Mouse (Mus musculus) limb, embryonic 12.5 days (tissue): ENCODE measurements at regions not wholly inside any gene's neighbourhood (a gene's known extent, or its start where the extent isn't known, plus 50 kb on each side); places are given as distances from the start of the nearest gene placed in this dataset.
A peak's percentile ranks its signal among the peaks of the same experiment; 100 is the strongest.

Source experiments
- ATAC-seq: fragments of 200-750 bp; cut with Nextera tagmentation; 2 replicates; pipeline ENCODE4 v1.8.0; 2017; ENCODE audit warnings: low read depth, moderate TSS enrichment; ENCODE audit not compliant: insufficient number of reproducible peaks, insufficient read depth, low FRiP score, low TSS enrichment
- H3K27ac ChIP-seq: fragments of 300-500 bp; sonication (generic); 2 replicates; pipeline ENCODE4 v1.5.1; 2016; ENCODE audit warnings: mild to moderate bottlenecking, moderate library complexity
- H3K27me3 ChIP-seq: fragments of 300-500 bp; sonication (generic); 2 replicates; pipeline ENCODE4 v1.6.1; 2016; ENCODE audit warnings: mild to moderate bottlenecking, moderate library complexity
- H3K36me3 ChIP-seq: fragments of 300-500 bp; sonication (generic); 2 replicates; pipeline ENCODE4 v1.6.1; 2016; ENCODE audit warnings: mild to moderate bottlenecking, moderate library complexity
- H3K4me1 ChIP-seq: fragments of 300-500 bp; sonication (generic); replicated peaks from 2 replicates; pipeline ENCODE4 v1.6.1; 2016
- H3K4me2 ChIP-seq: fragments of 300-500 bp; sonication (generic); 2 replicates; pipeline ENCODE4 v1.6.1; 2016; ENCODE audit warnings: mild to moderate bottlenecking, moderate library complexity
- H3K4me3 ChIP-seq: fragments of 300-500 bp; sonication (generic); replicated peaks from 2 replicates; pipeline ENCODE4 v1.5.1; 2016; ENCODE audit warnings: mild to moderate bottlenecking
- H3K9ac ChIP-seq: fragments of 300-500 bp; sonication (generic); replicated peaks from 2 replicates; pipeline ENCODE4 v1.6.1; 2016; ENCODE audit warnings: mild to moderate bottlenecking, moderate library complexity
- H3K9me3 ChIP-seq: fragments of 300-500 bp; sonication (generic); 2 replicates; pipeline ENCODE4 v1.6.1; 2016; ENCODE audit warnings: mild to moderate bottlenecking, moderate library complexity
- WGBS: fragments of 180-500 bp; shearing (Covaris S2); methylation state at CpG from one replicate; pipeline ENCODE4 v1.1.7; 2016; 5-methylcytosine and 5-hydroxymethylcytosine counted together

- Histone ChIP-seq H3K9me3 (no peaks in the 10 kb centered on the region), H3K36me3 (no peaks in the 10 kb centered on the region), H3K4me1 (peaks cover 11% of the 10 kb centered on the region), H3K4me3 (no peak overlapping the region), H3K4me2 (peak overlapping the region; percentile 39), H3K27ac (no peak overlapping the region), H3K9ac (no peak overlapping the region), H3K27me3 (no peaks in the 10 kb centered on the region)
- peak; percentile 71; the same call in 1 of the 2 replicates for ATAC-seq
- 29% methylated on average over 6 of the region's 6 CpGs for WGBS
Observed at GRCm38 (mm10) chr13:6059515-6060228, 198.4 kb downstream of the Klf6 start.

GRCm38 (mm10) chr13:6060229-6060845 is 199.1 kb downstream of the Klf6 start:
- H3K9me3 ChIP-seq: no peaks in the 10 kb centered on the region
- WGBS: 30% methylated on average over 8 of the region's 8 CpGs
- H3K9ac ChIP-seq: no peak overlapping the region
- H3K27ac ChIP-seq: no peak overlapping the region
- H3K4me3 ChIP-seq: no peak overlapping the region
- no peaks in the 10 kb centered on the region for H3K36me3 ChIP-seq
- peaks cover 11% of the 10 kb centered on the region for H3K4me1 ChIP-seq
- no peaks in the 10 kb centered on the region for H3K27me3 ChIP-seq
- peak overlapping the region; percentile 39 for H3K4me2 ChIP-seq
- ATAC-seq: no peak

- Histone ChIP-seq H3K9me3 (no peaks in the 10 kb centered on the region), H3K4me2 (no peak overlapping the region), H3K9ac (no peak overlapping the region), H3K27ac (no peak overlapping the region), H3K27me3 (no peaks in the 10 kb centered on the region), H3K4me1 (peaks cover 11% of the 10 kb centered on the region), H3K4me3 (no peak overlapping the region), H3K36me3 (no peaks in the 10 kb centered on the region)
- 80% methylated on average over 4 of the region's 4 CpGs for WGBS
- ATAC-seq: no peak
Observed at GRCm38 (mm10) chr13:6062305-6062704, 201.0 kb downstream of the Klf6 start.

- H3K4me1 ChIP-seq: peaks cover 11% of the 10 kb centered on the region
- H3K9ac ChIP-seq: no peak overlapping the region
- H3K9me3 ChIP-seq: no peaks in the 10 kb centered on the region
- H3K4me3 ChIP-seq: no peak overlapping the region
- no peak for ATAC-seq
- WGBS: 77% methylated on average over 3 of the region's 3 CpGs
- no peak overlapping the region for H3K27ac ChIP-seq
- no peaks in the 10 kb centered on the region for H3K36me3 ChIP-seq
- H3K27me3 ChIP-seq: no peaks in the 10 kb centered on the region
- H3K4me2 ChIP-seq: no peak overlapping the region
Observed at GRCm38 (mm10) chr13:6062729-6063386, 201.6 kb downstream of the Klf6 start.

DNA sequence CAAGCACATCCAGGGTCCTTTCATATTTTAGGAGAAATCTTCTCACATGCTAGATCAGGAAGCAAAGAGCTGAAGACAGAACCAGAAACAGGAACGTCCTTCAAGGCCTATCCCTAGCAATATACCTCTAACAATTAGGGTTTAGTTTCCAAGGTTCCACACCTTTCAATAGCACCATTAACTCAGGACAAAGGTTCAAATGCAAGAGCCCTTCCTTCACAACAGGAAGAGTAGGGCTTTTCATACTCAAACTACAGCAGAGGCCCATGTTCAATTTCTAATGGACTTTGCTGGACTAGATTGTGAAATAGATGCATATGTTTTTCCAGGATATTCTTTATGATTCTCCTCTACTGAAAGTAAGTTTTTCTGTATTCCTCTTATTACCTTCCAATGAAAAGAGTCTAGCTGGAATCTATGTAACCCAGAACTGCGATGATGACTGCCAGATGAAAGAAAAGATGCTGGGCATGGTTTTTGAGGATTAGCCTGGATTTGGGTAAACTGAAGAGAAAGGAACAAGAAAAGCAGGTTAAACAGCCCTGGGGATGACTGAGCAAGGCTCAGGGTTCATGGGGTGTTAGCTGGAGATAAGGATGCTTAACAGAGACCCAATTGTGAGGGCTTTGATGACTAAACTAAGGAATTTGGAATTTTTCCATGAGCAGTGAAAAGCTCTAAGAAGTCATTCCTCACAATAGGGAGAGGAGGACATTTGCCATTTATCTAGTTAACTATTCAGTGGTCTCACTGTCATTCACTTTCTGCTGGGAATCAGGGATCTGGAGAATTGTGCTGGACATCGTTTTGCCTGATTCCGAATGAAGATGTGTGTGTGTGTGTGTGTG is 215.9 kb downstream of the Klf6 start:
- H3K27me3 ChIP-seq: no peaks in the 10 kb centered on the region
- no peak overlapping the region for H3K4me2 ChIP-seq
- H3K9ac ChIP-seq: no peak overlapping the region
- no peaks in the 10 kb centered on the region for H3K36me3 ChIP-seq
- no peaks in the 10 kb centered on the region for H3K9me3 ChIP-seq
- WGBS: 80% methylated on average over 4 of the region's 4 CpGs
- no peak for ATAC-seq
- no peak overlapping the region for H3K4me3 ChIP-seq
- no peak overlapping the region for H3K27ac ChIP-seq
- H3K4me1 ChIP-seq: no peaks in the 10 kb centered on the region

GRCm38 (mm10) chr13:6085891-6086290 is 224.6 kb downstream of the Klf6 start:
- 72% methylated on average over 2 of the region's 2 CpGs for WGBS
- no peaks in the 10 kb centered on the region for H3K4me1 ChIP-seq
- no peaks in the 10 kb centered on the region for H3K9me3 ChIP-seq
- H3K4me2 ChIP-seq: no peak overlapping the region
- no peak overlapping the region for H3K4me3 ChIP-seq
- no peaks in the 10 kb centered on the region for H3K27me3 ChIP-seq
- no peak overlapping the region for H3K27ac ChIP-seq
- H3K9ac ChIP-seq: no peak overlapping the region
- H3K36me3 ChIP-seq: no peaks in the 10 kb centered on the region
- ATAC-seq: no peak

DNA sequence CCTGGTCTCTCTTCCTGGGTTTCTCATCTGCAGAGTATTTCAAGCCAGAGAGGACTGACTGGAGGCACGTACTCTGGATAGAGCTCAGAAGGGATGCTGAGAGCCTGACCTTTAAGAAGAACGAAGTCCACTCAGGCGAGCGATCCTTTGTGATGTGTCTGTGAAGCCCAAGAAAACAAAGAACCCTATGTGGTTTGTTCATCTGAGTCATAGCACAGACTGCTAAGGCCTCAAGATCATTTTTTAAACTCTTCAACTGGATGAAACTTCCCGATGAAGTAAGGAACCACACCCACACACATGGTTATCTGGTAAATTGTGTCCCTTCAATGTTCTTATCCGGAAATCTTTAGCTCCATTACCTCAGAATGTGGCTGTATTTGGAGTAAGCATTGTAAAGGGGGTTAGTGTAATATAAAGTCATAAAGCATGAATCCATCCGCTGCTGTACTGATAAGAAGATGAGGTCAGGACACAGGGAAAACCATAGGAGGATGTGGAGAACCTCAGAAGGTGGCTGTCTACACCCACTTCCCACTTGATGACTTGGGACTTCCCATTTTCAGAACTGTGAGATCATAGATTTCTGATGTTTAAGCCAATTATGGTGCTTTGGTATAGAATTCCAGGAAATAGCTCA is 247.9 kb downstream of the Klf6 start:
- Histone ChIP-seq H3K27ac (no peak overlapping the region), H3K9ac (no peak overlapping the region), H3K27me3 (no peaks in the 10 kb centered on the region), H3K4me1 (no peaks in the 10 kb centered on the region), H3K36me3 (no peaks in the 10 kb centered on the region), H3K4me2 (no peak overlapping the region), H3K4me3 (no peak overlapping the region), H3K9me3 (no peaks in the 10 kb centered on the region)
- no peak for ATAC-seq
- 95% methylated on average over 7 of the region's 7 CpGs for WGBS

- WGBS: 76% methylated on average over 1 of the region's 1 CpGs
- ATAC-seq: no peak
- H3K27ac ChIP-seq: no peak overlapping the region
Observed at GRCm38 (mm10) chr13:6119703-6120102, 258.4 kb downstream of the Klf6 start.

DNA sequence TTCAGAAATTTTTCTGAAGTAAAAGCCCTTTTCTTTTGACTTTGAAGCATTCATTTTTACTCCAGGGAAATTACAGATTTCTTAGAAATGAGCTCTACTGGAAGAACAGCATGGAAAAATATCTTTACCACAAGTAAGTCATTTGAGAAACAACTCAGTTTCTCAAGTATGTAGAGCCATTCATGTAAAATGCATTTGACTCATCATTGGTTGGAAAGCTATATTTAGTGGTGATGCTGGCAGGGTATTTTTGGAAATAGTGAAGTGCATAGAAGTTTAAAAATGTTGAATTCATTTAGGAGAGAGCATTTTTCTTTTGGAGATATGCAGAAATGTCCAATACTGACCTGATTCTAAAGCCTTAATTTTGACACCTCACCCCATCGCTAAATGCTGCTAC is 266.0 kb downstream of the Klf6 start:
- ATAC-seq: no peak
- no peaks in the 10 kb centered on the region for H3K4me1 ChIP-seq
- H3K27me3 ChIP-seq: no peaks in the 10 kb centered on the region
- no peak overlapping the region for H3K4me2 ChIP-seq
- H3K36me3 ChIP-seq: no peaks in the 10 kb centered on the region
- H3K9me3 ChIP-seq: no peaks in the 10 kb centered on the region
- H3K27ac ChIP-seq: no peak overlapping the region
- no peak overlapping the region for H3K9ac ChIP-seq
- 91% methylated on average over 1 of the region's 1 CpGs for WGBS
- H3K4me3 ChIP-seq: no peak overlapping the region

More at GRCm38 (mm10) chr13:6119703-6120102, 258.4 kb downstream of the Klf6 start:
- Histone ChIP-seq H3K4me2 (no peak overlapping the region), H3K4me1 (no peaks in the 10 kb centered on the region), H3K9ac (no peak overlapping the region), H3K36me3 (no peaks in the 10 kb centered on the region), H3K27me3 (no peaks in the 10 kb centered on the region), H3K4me3 (no peak overlapping the region), H3K9me3 (no peaks in the 10 kb centered on the region)

DNA sequence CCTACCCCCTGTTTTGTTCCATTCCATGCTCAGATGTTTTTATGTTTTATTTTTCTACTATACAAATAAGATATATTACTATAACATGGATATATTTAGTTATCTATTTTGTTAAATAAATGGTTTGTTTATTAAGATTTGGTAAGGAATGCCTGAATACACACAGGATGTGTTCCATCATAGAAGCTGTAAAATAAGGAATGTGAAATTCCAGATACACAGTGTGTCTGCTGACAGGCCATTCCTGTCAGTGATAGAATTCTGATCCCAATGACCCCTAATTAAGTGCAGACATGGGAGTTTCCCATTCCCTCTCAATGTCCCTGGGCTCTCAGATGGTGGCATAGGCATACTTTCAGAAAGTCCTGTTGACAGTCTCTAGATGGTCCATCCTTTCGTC is 267.6 kb downstream of the Klf6 start:
- H3K27ac ChIP-seq: no peak overlapping the region
- H3K4me3 ChIP-seq: no peak overlapping the region
- no peak overlapping the region for H3K9ac ChIP-seq
- H3K9me3 ChIP-seq: no peaks in the 10 kb centered on the region
- no peak overlapping the region for H3K4me2 ChIP-seq
- ATAC-seq: no peak
- H3K4me1 ChIP-seq: no peaks in the 10 kb centered on the region
- H3K36me3 ChIP-seq: no peaks in the 10 kb centered on the region
- WGBS: 77% methylated on average over 1 of the region's 1 CpGs
- H3K27me3 ChIP-seq: no peaks in the 10 kb centered on the region

GRCm38 (mm10) chr13:6131363-6131762 is 270.1 kb downstream of the Klf6 start:
- H3K4me2 ChIP-seq: no peak overlapping the region
- no peak overlapping the region for H3K9ac ChIP-seq
- 79% methylated on average over 2 of the region's 2 CpGs for WGBS
- H3K9me3 ChIP-seq: no peaks in the 10 kb centered on the region
- H3K27ac ChIP-seq: no peak overlapping the region
- H3K4me3 ChIP-seq: no peak overlapping the region
- no peaks in the 10 kb centered on the region for H3K27me3 ChIP-seq
- ATAC-seq: no peak
- H3K36me3 ChIP-seq: no peaks in the 10 kb centered on the region
- H3K4me1 ChIP-seq: no peaks in the 10 kb centered on the region
